Mouse (Mus musculus) heart, postnatal 0 days (tissue): Measurements from ENCODE around the gene Fcgr3.

Experiments
- CTCF ChIP-seq: IDR thresholded peaks from 2 replicates; pipeline ENCODE4 v1.5.1; 2016; ENCODE audit warnings: antibody characterized with exemption, control low read depth, low read depth
- EP300 ChIP-seq: IDR thresholded peaks from 2 replicates; pipeline ENCODE4 v1.6.1; 2016; ENCODE audit warnings: antibody characterized with exemption, low read depth

GRCm38 (mm10) chr1:171097612-171098011 is 32.9 kb upstream of the Fcgr3 start:
- TF ChIP-seq CTCF: no peak
- no peak for TF ChIP-seq EP300
